Mouse (Mus musculus) liver, embryonic 16.5 days (tissue): ENCODE data around the gene Kitl. TPM values are rescaled to one million over a fixed set of nuclear protein-coding genes. Genes with fewer than 3 reads are reported as not detected.

Source experiments
- ATAC-seq: fragments of 200-750 bp; cut with Nextera tagmentation; 2 replicates; pipeline ENCODE4 v1.8.0; 2017; ENCODE audit warnings: low read depth, mild to moderate bottlenecking, moderate number of reproducible peaks, moderate library complexity
- H3K27ac ChIP-seq: fragments of 300-500 bp; sonication (generic); 2 replicates; pipeline ENCODE4 v1.5.1; 2014; ENCODE audit warnings: mild to moderate bottlenecking, low read length
- H3K27me3 ChIP-seq: fragments of 300-500 bp; sonication (generic); 2 replicates; pipeline ENCODE4 v1.6.1; 2014; ENCODE audit warnings: low read depth, low read length, mixed read lengths; ENCODE audit not compliant: control insufficient read depth, insufficient read depth
- H3K36me3 ChIP-seq: fragments of 300-500 bp; sonication (generic); 2 replicates; pipeline ENCODE4 v1.6.1; 2014; ENCODE audit warnings: mild to moderate bottlenecking; ENCODE audit not compliant: control insufficient read depth, insufficient read depth
- H3K4me1 ChIP-seq: fragments of 300-500 bp; sonication (generic); 2 replicates; pipeline ENCODE4 v1.6.1; 2014; ENCODE audit warnings: low read depth, low read length, mixed read lengths; ENCODE audit not compliant: control insufficient read depth
- H3K4me2 ChIP-seq: fragments of 300-500 bp; sonication (generic); 2 replicates; pipeline ENCODE4 v1.6.1; 2014; ENCODE audit warnings: low read depth, low read length, mixed read lengths
- H3K4me3 ChIP-seq: fragments of 300-500 bp; sonication (generic); 2 replicates; pipeline ENCODE4 v1.5.1; 2014; ENCODE audit warnings: low read depth, mild to moderate bottlenecking, low read length
- H3K9ac ChIP-seq: fragments of 300-500 bp; sonication (generic); 2 replicates; pipeline ENCODE4 v1.6.1; 2014; ENCODE audit warnings: low read depth, low read length
- H3K9me3 ChIP-seq: fragments of 300-500 bp; sonication (generic); replicated peaks from 2 replicates; pipeline ENCODE4 v1.6.1; 2016; ENCODE audit warnings: low read length; ENCODE audit not compliant: control insufficient read depth
- WGBS: fragments of 180-500 bp; shearing (Covaris S2); extraction: QIAGEN DNeasy Blood & Tissue Kit; methylation state at CpG from one replicate; pipeline ENCODE4 v1.1.7; 2014; ENCODE audit not compliant: insufficient replicate concordance; 5-methylcytosine and 5-hydroxymethylcytosine counted together
- polyA plus RNA-seq: library from polyadenylated mRNA; unstranded; fragments of >200 nt; fragmentation: Nextera tagmentation; extraction: Ambion mirVana; gene quantifications from 2 replicates; pipeline ENCODE4 v1.2.1, GENCODE M21; 2015

The Kitl gene
- polyA plus RNA-seq, 1 experiment from 2014 or later, result 6.3 TPM

DNA sequence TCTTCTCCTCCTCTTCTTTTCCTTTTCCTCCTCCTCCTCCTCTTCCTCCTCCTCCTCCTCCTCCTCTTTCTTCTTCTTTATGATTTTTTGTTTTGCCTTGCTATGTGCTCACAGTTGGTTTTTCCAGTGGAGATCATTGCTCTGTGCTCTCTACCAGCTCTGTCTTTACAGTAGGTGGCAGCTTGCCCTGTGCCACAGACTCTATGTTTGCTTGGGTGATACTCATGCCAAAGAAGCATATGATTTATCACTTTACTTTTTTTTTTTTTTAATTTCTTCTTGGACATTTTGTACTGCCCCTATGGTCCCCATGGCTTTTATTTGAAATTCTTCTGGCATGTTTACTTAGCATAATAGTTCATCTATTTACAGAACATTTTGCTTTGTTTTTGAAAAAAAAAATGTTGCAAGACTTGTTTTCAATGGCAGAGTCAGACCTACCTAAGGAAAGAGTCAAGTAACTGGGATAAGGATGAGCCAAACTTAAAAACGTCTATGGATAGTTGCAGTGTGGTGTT lies 41.7 kb downstream of the Kitl start:
- Histone ChIP-seq H3K9ac (no peak overlapping the region), H3K36me3 (no peaks in the 10 kb centered on the region; the same call in 1 of the 2 replicates), H3K27me3 (no peaks in the 10 kb centered on the region), H3K4me3 (no peak overlapping the region), H3K9me3 (no peaks in the 10 kb centered on the region), H3K27ac (no peak overlapping the region), H3K4me2 (no peak overlapping the region), H3K4me1 (no peaks in the 10 kb centered on the region)
- 28% methylated on average over 1 of the region's 1 CpGs for WGBS
- ATAC-seq, result no peak

DNA sequence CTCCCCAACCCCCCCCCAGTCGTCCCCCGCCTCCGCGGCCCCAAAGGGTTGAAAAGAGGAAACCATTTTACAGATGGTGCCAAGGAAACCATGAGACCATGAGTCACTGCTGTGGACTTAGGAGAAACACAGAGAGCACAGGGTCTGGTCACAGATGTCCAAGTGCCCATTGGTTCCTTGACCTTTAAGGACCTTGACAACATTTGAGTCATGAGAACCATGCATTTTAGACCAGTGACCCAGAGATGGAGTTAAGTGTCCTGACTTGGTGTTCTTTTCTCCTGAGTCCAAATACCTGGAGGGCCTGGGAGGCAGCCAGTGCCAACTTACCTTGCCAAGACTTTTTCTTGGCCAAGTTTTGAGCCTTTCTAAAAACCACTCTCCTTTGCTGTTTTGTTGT lies 43.9 kb downstream of the Kitl start:
- Histone ChIP-seq H3K4me2 (no peak overlapping the region), H3K27me3 (no peaks in the 10 kb centered on the region), H3K4me3 (no peak overlapping the region), H3K27ac (no peak overlapping the region), H3K4me1 (no peaks in the 10 kb centered on the region), H3K9me3 (no peaks in the 10 kb centered on the region), H3K36me3 (no peaks in the 10 kb centered on the region), H3K9ac (no peak overlapping the region)
- 42% methylated on average over 4 of the region's 4 CpGs for WGBS
- ATAC-seq, result no peak

DNA sequence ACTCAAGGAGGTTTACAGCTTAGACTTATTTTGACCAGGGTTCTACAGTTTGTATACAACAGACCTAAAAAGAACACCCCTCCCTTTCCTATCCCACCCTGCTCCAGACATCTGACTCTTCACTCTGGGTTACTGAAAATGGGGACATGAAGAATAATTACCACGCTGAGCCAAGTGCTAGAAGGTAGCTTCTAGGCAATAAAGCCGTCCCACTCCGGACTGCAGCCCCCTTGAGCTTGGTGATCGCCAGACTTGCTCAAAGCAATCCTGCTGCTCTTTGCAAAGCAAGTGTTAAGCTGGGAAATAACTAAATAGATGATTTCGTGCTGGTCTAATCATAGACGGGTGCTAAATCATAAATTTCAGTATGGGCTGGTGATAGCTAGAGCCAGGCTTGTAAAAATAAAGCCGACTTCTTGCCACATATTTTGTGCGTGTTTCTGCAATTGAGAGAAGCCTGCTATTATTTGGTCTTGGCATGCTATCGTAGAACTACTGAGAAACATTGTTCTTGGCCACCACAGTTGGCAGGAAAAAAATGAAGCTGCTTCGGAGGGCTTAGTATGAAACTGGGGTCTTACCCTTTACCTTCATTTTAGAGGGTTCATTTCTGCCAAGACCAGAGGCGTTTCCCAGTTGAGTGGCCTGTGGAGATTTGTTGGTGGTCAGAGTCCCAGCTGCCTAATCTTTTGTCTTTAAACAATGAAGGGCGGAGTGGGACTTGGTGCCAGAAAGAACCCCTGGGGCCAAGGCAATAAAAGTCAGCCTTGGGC lies 50.3 kb downstream of the Kitl start:
- Histone ChIP-seq H3K27me3 (no peaks in the 10 kb centered on the region), H3K27ac (no peak overlapping the region), H3K4me1 (no peaks in the 10 kb centered on the region), H3K9ac (no peak overlapping the region), H3K9me3 (no peaks in the 10 kb centered on the region), H3K4me2 (no peak overlapping the region), H3K4me3 (no peak overlapping the region), H3K36me3 (no peaks in the 10 kb centered on the region)
- WGBS, result 51% methylated on average over 12 of the region's 12 CpGs
- no peak for ATAC-seq

DNA sequence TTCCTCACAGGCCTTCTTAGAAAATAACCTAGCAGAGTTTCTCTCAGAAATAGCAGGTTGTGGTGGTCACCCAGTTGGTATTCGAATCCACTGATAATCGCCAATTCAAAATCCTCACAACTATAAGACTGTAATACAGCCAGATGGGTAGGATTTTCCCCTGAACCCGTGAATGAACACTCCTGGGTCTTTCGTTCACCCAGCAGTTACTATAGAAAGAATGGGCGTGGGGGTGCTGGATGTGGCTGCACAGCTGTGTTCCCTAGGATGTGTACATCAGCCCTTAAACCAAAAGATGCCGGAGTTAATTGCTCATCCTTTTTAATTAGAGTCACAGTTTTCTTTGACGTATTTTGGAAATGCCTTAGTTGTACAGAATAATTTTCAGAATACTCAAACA lies 50.9 kb downstream of the Kitl start:
- Histone ChIP-seq H3K27ac (no peak overlapping the region), H3K4me1 (no peaks in the 10 kb centered on the region), H3K4me3 (no peak overlapping the region), H3K4me2 (no peak overlapping the region), H3K9ac (no peak overlapping the region), H3K36me3 (no peaks in the 10 kb centered on the region), H3K27me3 (no peaks in the 10 kb centered on the region), H3K9me3 (no peaks in the 10 kb centered on the region)
- no peak for ATAC-seq
- 66% methylated on average over 7 of the region's 7 CpGs for WGBS

DNA sequence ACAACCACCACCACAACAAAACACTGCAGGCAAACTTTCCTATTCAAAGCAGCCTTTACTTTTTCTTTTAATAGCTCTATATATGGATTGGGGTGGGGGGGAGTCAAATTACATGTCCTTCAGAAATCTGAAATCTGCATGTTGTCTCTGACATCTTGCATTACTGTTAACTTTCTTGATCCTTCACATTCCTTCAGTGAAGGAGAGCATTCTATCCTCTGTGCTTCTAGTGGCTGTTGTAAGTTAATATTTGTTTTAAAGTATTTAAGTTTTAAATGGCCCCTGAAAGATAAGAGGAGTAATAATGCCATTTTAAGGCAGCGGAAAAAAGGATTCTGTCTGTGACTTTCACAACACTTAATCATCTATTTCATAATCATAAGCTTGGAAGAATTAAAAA lies 57.2 kb downstream of the Kitl start:
- no peak overlapping the region for H3K4me2 ChIP-seq
- no peak overlapping the region for H3K27ac ChIP-seq
- no peaks in the 10 kb centered on the region for H3K27me3 ChIP-seq
- H3K9ac ChIP-seq, result no peak overlapping the region
- no peaks in the 10 kb centered on the region for H3K36me3 ChIP-seq
- no peaks in the 10 kb centered on the region for H3K9me3 ChIP-seq
- no peak overlapping the region for H3K4me3 ChIP-seq
- ATAC-seq, result no peak
- no peaks in the 10 kb centered on the region for H3K4me1 ChIP-seq
- WGBS, result 66% methylated on average over 1 of the region's 1 CpGs

DNA sequence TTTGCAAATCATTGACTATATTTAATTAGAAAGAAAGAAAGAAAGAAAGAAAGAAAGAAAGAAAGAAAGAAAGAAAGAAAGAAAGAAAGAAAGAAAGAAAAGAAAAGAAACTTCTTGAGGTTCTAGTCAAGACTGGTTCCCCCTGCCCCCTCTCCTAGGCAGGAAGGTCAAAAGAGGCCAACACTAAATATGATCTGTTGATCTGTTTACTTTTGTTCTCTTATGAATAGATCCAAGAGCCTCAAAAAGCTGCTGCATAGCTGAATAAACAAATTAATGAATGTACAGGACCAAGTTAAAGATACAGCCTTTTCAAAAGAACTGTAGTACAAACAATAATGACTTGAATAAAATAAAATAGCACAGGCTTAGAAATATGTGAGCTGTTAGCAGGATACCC lies 57.7 kb downstream of the Kitl start:
- Histone ChIP-seq H3K4me3 (no peak overlapping the region), H3K27me3 (no peaks in the 10 kb centered on the region), H3K9me3 (no peaks in the 10 kb centered on the region), H3K27ac (no peak overlapping the region), H3K9ac (no peak overlapping the region), H3K36me3 (no peaks in the 10 kb centered on the region), H3K4me1 (no peaks in the 10 kb centered on the region), H3K4me2 (no peak overlapping the region)
- no peak for ATAC-seq

DNA sequence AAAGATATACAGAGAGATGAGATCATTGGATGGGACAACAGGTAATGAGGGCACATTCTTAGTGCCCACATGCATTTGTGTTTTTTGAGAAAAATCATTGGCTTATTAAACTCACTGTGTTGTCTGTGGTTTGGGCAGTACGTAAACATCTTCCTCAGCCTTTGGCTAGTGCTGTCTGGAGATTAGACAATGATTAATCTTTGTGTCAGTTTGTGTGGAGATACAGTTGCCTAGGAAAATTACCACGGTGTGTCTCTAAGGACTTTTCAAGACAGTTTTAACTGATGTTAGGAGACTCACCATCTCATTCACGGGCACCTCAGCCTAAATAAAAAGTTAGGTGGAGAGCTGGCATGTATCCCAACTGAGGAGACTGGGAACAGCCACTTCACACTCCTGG lies 85.7 kb downstream of the Kitl start:
- Histone ChIP-seq H3K27ac (no peak overlapping the region), H3K9ac (no peak overlapping the region), H3K4me1 (no peaks in the 10 kb centered on the region), H3K4me2 (no peak overlapping the region), H3K27me3 (no peaks in the 10 kb centered on the region), H3K4me3 (no peak overlapping the region), H3K9me3 (no peaks in the 10 kb centered on the region), H3K36me3 (no peaks in the 10 kb centered on the region)
- no peak for ATAC-seq
- WGBS, result 26% methylated on average over 3 of the region's 3 CpGs

DNA sequence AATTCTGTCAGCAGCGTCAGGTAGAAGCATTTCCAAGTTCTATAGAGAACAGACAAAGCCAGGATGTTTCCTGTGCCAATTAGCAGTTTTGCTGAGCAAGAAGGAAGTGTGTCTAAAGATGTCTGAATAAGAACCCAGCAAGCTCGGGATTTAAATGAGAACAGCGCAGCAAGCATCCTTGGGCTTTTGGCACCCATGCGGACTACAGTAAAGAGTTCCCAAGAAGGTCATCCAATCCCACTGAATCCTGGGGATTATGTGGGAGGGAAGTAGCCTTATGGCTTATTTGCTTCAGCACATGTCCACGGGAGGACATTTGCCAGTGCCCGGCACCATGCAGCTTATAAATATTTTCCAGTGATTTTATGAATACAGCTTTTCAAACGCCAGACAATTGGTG lies 95.8 kb downstream of the Kitl start:
- no peak overlapping the region for H3K4me2 ChIP-seq
- H3K9ac ChIP-seq, result no peak overlapping the region
- ATAC-seq, result no peak
- no peaks in the 10 kb centered on the region for H3K36me3 ChIP-seq
- no peak overlapping the region for H3K27ac ChIP-seq
- H3K4me3 ChIP-seq, result no peak overlapping the region
- 44% methylated on average over 7 of the region's 7 CpGs for WGBS
- no peaks in the 10 kb centered on the region for H3K4me1 ChIP-seq
- no peaks in the 10 kb centered on the region for H3K27me3 ChIP-seq
- H3K9me3 ChIP-seq, result no peaks in the 10 kb centered on the region

DNA sequence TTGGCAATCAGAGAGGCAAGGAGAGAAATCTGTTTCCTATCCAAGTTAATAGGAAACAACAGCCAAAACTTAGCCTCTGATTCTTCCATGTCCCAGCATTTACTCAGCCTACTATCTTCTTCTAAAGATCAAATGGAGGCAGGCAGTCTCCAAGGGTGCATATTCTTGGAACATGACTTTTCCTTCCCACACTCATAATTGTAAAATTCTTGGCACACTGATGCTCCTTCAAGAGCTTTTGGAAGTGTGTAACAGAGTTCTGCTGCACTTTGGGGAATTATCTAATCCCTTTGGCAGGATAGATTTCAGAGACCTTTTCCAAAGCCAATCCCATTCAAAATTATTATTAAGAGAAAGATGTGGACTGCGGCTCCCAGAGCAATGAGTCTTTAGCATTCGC lies 100.1 kb downstream of the Kitl start:
- H3K27me3 ChIP-seq, result no peaks in the 10 kb centered on the region
- H3K4me1 ChIP-seq, result no peaks in the 10 kb centered on the region
- no peak overlapping the region for H3K9ac ChIP-seq
- H3K27ac ChIP-seq, result no peak overlapping the region
- WGBS, result 70% methylated on average over 2 of the region's 2 CpGs
- H3K9me3 ChIP-seq, result no peaks in the 10 kb centered on the region
- H3K4me3 ChIP-seq, result no peak overlapping the region
- no peak for ATAC-seq
- H3K36me3 ChIP-seq, result no peaks in the 10 kb centered on the region
- H3K4me2 ChIP-seq, result no peak overlapping the region
